Mouse (Mus musculus): ENCODE measurements around the gene Gm20388. TPM values are rescaled to one million over a fixed set of nuclear protein-coding genes. Genes with fewer than 3 reads are reported as not detected.

Gm20388 gene
- total and polyA plus RNA-seq, 2 experiments from 2014 or later: 17.3 TPM; not detected in 1

DNA sequence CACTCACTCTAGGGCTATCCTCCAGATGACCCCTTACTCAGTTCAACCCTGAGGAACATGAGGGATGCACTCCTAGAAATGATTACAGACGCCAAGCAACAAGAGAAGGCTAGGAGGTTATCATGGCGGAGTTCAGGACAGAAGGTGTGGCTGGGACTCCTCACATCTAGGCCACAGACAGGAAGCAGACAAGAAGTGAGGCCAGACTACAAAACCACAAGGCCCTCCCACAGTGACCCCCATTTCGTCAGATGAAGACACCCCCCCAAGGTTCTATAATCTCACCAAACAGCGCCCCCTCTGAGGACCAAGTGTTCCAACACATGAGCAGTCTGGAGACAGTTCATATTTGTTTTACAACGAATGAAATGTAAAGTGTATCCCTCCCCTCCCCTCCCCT is 2286.7 kb downstream of the Gm20388 start:
- Histone ChIP-seq H3K4me2 (ENCODE audit: low read depth, low read length) (no peak overlapping the region), H3K4me1 (ENCODE audit: control insufficient read depth, insufficient read depth) (no peaks in the 10 kb centered on the region), H3K4me3 (ENCODE audit: low read depth, low read length) (no peak overlapping the region), H3K36me3 (replicated peaks; ENCODE audit: control insufficient read depth, insufficient read depth, low read length) (no peaks in the 10 kb centered on the region), H3K9ac (replicated peaks; ENCODE audit: low read depth, low read length) (no peak overlapping the region), H3K27me3 (ENCODE audit: control insufficient read depth, insufficient read depth, low read length) (no peaks in the 10 kb centered on the region), H3K9me3 (replicated peaks; ENCODE audit: control insufficient read depth, low read length) (no peaks in the 10 kb centered on the region), H3K27ac (ENCODE audit: low read depth) (no peak overlapping the region)
- WGBS: 67% methylated on average over 5 of the region's 5 CpGs
- no peak for TF ChIP-seq CTCF (IDR thresholded peaks at IDR 0.05; ENCODE audit: low read depth)
- TF ChIP-seq EP300 (IDR thresholded peaks at IDR 0.05; ENCODE audit: low read depth): no peak
- ATAC-seq (ENCODE audit: insufficient read depth, low read depth) (no peak), DNase-seq (ENCODE audit: low spot score) (no peak)

- no peak overlapping the region for H3K4me2 ChIP-seq (ENCODE audit: low read depth, low read length)
- H3K27me3 ChIP-seq (ENCODE audit: control insufficient read depth, insufficient read depth, low read length): no peaks in the 10 kb centered on the region
- H3K4me3 ChIP-seq (ENCODE audit: low read depth, low read length): no peak overlapping the region
- DNase-seq (ENCODE audit: low spot score) (peak; percentile 21), ATAC-seq (ENCODE audit: insufficient read depth, low read depth) (no peak)
- H3K9me3 ChIP-seq (replicated peaks; ENCODE audit: control insufficient read depth, low read length): no peaks in the 10 kb centered on the region
- no peak overlapping the region for H3K27ac ChIP-seq (ENCODE audit: low read depth)
- WGBS: 71% methylated on average over 12 of the region's 12 CpGs
- TF ChIP-seq CTCF (IDR thresholded peaks at IDR 0.05; ENCODE audit: low read depth) (peak; percentile 44), EP300 (IDR thresholded peaks at IDR 0.05; ENCODE audit: low read depth) (no peak)
- H3K36me3 ChIP-seq (replicated peaks; ENCODE audit: control insufficient read depth, insufficient read depth, low read length): no peaks in the 10 kb centered on the region
- no peaks in the 10 kb centered on the region for H3K4me1 ChIP-seq (ENCODE audit: control insufficient read depth, insufficient read depth)
- H3K9ac ChIP-seq (replicated peaks; ENCODE audit: low read depth, low read length): no peak overlapping the region
These were observed 2287.9 kb downstream of the Gm20388 start for GRCm38 (mm10) chr8:122198378-122199025.

GRCm38 (mm10) chr8:122199191-122199590 is 2288.6 kb downstream of the Gm20388 start:
- ATAC-seq (ENCODE audit: insufficient read depth, low read depth): no peak
- no peaks in the 10 kb centered on the region for H3K27me3 ChIP-seq (ENCODE audit: control insufficient read depth, insufficient read depth, low read length)
- H3K4me1 ChIP-seq (ENCODE audit: control insufficient read depth, insufficient read depth): no peaks in the 10 kb centered on the region
- no peak for DNase-seq (ENCODE audit: low spot score)
- H3K9ac ChIP-seq (replicated peaks; ENCODE audit: low read depth, low read length): no peak overlapping the region
- no peaks in the 10 kb centered on the region for H3K36me3 ChIP-seq (replicated peaks; ENCODE audit: control insufficient read depth, insufficient read depth, low read length)
- H3K4me3 ChIP-seq (ENCODE audit: low read depth, low read length): no peak overlapping the region
- no peaks in the 10 kb centered on the region for H3K9me3 ChIP-seq (replicated peaks; ENCODE audit: control insufficient read depth, low read length)
- WGBS: 77% methylated on average over 9 of the region's 9 CpGs
- H3K27ac ChIP-seq (ENCODE audit: low read depth): no peak overlapping the region
- no peak overlapping the region for H3K4me2 ChIP-seq (ENCODE audit: low read depth, low read length)
- TF ChIP-seq EP300 (IDR thresholded peaks at IDR 0.05; ENCODE audit: low read depth): no peak
- no peak for TF ChIP-seq CTCF (IDR thresholded peaks at IDR 0.05; ENCODE audit: low read depth)

DNA sequence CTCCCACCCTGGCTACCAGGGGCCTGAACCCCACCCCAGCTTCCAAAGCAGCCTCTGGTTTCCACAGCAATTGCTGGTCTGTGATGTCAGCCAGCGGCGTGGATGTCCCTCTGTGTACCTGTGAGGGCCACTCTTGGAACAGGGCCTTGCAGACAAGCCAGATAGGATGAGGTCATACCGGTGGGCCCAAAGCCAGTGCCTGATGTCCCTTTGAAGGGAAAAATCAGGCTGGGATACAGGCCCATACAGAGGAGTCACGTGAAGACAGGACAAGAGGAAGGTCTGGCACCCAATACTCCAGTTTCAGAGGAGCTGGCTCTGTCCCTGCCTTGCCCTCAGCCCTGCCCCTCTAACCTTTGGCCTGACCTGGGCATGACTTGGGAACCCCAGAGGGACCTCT is 2289.2 kb downstream of the Gm20388 start:
- peak; percentile 37; the same call in 1 of the 2 replicates for ATAC-seq (ENCODE audit: insufficient read depth, low read depth)
- Histone ChIP-seq H3K4me3 (ENCODE audit: low read depth, low read length) (no peak overlapping the region), H3K27me3 (ENCODE audit: control insufficient read depth, insufficient read depth, low read length) (no peaks in the 10 kb centered on the region), H3K36me3 (replicated peaks; ENCODE audit: control insufficient read depth, insufficient read depth, low read length) (no peaks in the 10 kb centered on the region), H3K9ac (replicated peaks; ENCODE audit: low read depth, low read length) (no peak overlapping the region), H3K27ac (ENCODE audit: low read depth) (no peak overlapping the region), H3K4me1 (ENCODE audit: control insufficient read depth, insufficient read depth) (no peaks in the 10 kb centered on the region), H3K4me2 (ENCODE audit: low read depth, low read length) (no peak overlapping the region), H3K9me3 (replicated peaks; ENCODE audit: control insufficient read depth, low read length) (no peaks in the 10 kb centered on the region)
- no peak for TF ChIP-seq EP300 (IDR thresholded peaks at IDR 0.05; ENCODE audit: low read depth)
- TF ChIP-seq CTCF (IDR thresholded peaks at IDR 0.05; ENCODE audit: low read depth): no peak
- WGBS: 58% methylated on average over 4 of the region's 4 CpGs
- no peak for DNase-seq (ENCODE audit: low spot score)

GRCm38 (mm10) chr8:122211591-122211990 is 2300.9 kb downstream of the Gm20388 start:
- H3K9ac ChIP-seq (replicated peaks; ENCODE audit: low read depth, low read length): no peak overlapping the region
- no peaks in the 10 kb centered on the region for H3K36me3 ChIP-seq (replicated peaks; ENCODE audit: control insufficient read depth, insufficient read depth, low read length)
- H3K4me1 ChIP-seq (ENCODE audit: control insufficient read depth, insufficient read depth): no peaks in the 10 kb centered on the region
- TF ChIP-seq EP300 (IDR thresholded peaks at IDR 0.05; ENCODE audit: low read depth) (no peak), CTCF (IDR thresholded peaks at IDR 0.05; ENCODE audit: low read depth) (no peak)
- DNase-seq (ENCODE audit: low spot score) (no peak), ATAC-seq (ENCODE audit: insufficient read depth, low read depth) (no peak)
- H3K9me3 ChIP-seq (replicated peaks; ENCODE audit: control insufficient read depth, low read length): 0 out of 2 replicates have a peak, but pooled peaks cover 6% of the 10 kb centered on the region
- H3K4me2 ChIP-seq (ENCODE audit: low read depth, low read length): no peak overlapping the region
- WGBS: 75% methylated on average over 3 of the region's 3 CpGs
- no peak overlapping the region for H3K27ac ChIP-seq (ENCODE audit: low read depth)
- H3K27me3 ChIP-seq (ENCODE audit: control insufficient read depth, insufficient read depth, low read length): peaks cover 6% of the 10 kb centered on the region; the same call in 1 of the 2 replicates
- H3K4me3 ChIP-seq (ENCODE audit: low read depth, low read length): no peak overlapping the region

DNA sequence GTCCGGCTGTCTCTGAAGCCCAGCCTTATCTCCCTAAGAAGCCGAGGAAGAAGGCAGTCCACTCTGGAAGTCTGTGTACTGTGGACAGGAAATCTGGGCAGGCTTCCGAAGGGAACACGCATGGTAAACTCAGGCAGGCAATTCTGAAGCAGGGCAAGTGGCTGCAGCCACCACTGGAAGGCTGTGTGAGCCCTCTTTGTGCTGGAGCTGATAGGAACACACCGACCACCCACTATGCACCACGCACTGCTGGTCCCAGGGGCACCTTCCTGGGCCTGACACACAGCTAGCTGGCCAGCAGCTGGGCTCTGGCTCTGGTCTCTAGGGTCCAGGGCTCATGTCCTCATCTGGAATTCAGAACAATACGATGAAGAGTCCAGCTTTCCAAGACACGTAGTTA is 2305.0 kb downstream of the Gm20388 start:
- no peak overlapping the region for H3K4me2 ChIP-seq (ENCODE audit: low read depth, low read length)
- H3K27me3 ChIP-seq (ENCODE audit: control insufficient read depth, insufficient read depth, low read length): peaks cover 6% of the 10 kb centered on the region; the same call in 1 of the 2 replicates
- no peaks in the 10 kb centered on the region for H3K9me3 ChIP-seq (replicated peaks; ENCODE audit: control insufficient read depth, low read length)
- H3K4me3 ChIP-seq (ENCODE audit: low read depth, low read length): no peak overlapping the region
- no peak overlapping the region for H3K27ac ChIP-seq (ENCODE audit: low read depth)
- H3K9ac ChIP-seq (replicated peaks; ENCODE audit: low read depth, low read length): no peak overlapping the region
- DNase-seq (ENCODE audit: low spot score) (no peak), ATAC-seq (ENCODE audit: insufficient read depth, low read depth) (peak; percentile 41; the same call in 1 of the 2 replicates)
- no peak for TF ChIP-seq CTCF (IDR thresholded peaks at IDR 0.05; ENCODE audit: low read depth)
- 45% methylated on average over 8 of the region's 8 CpGs for WGBS
- H3K36me3 ChIP-seq (replicated peaks; ENCODE audit: control insufficient read depth, insufficient read depth, low read length): no peaks in the 10 kb centered on the region
- H3K4me1 ChIP-seq (ENCODE audit: control insufficient read depth, insufficient read depth): no peaks in the 10 kb centered on the region
